Mouse (Mus musculus) heart, embryonic 11.5 days (tissue): ENCODE results near the gene Lrmda. TPM values are rescaled to one million over a fixed set of nuclear protein-coding genes. Genes with fewer than 3 reads are reported as not detected.

ENCODE experiments used
- ATAC-seq: fragments of 200-750 bp; cut with Nextera tagmentation; replicated peaks from 2 replicates; pipeline ENCODE4 v1.8.0; 2017; ENCODE audit warnings: moderate library complexity; ENCODE audit not compliant: insufficient number of reproducible peaks, low FRiP score, low TSS enrichment
- H3K27ac ChIP-seq: fragments of 300-500 bp; sonication (generic); 2 replicates; pipeline ENCODE4 v1.5.1; 2014; ENCODE audit warnings: mild to moderate bottlenecking, low read depth, low read length
- H3K27me3 ChIP-seq: fragments of 300-500 bp; sonication (generic); 2 replicates; pipeline ENCODE4 v1.6.1; 2014; ENCODE audit warnings: mild to moderate bottlenecking, low read length, mixed read lengths; ENCODE audit not compliant: control insufficient read depth, insufficient read depth
- H3K36me3 ChIP-seq: fragments of 300-500 bp; sonication (generic); 2 replicates; pipeline ENCODE4 v1.6.1; 2014; ENCODE audit warnings: mild to moderate bottlenecking, low read length, moderate library complexity, mixed read lengths; ENCODE audit not compliant: control insufficient read depth, insufficient read depth
- H3K4me1 ChIP-seq: fragments of 300-500 bp; sonication (generic); 2 replicates; pipeline ENCODE4 v1.6.1; 2014; ENCODE audit warnings: low read length; ENCODE audit not compliant: control insufficient read depth, insufficient read depth
- H3K4me2 ChIP-seq: fragments of 300-500 bp; sonication (generic); 2 replicates; pipeline ENCODE4 v1.6.1; 2014; ENCODE audit warnings: mild to moderate bottlenecking, moderate library complexity
- H3K4me3 ChIP-seq: fragments of 300-500 bp; sonication (generic); 2 replicates; pipeline ENCODE4 v1.5.1; 2014; ENCODE audit warnings: low read depth, low read length
- H3K9ac ChIP-seq: fragments of 300-500 bp; sonication (generic); 2 replicates; pipeline ENCODE4 v1.6.1; 2014; ENCODE audit warnings: mild to moderate bottlenecking, low read depth, low read length, moderate library complexity
- H3K9me3 ChIP-seq: fragments of 300-500 bp; sonication (generic); replicated peaks from 2 replicates; pipeline ENCODE4 v1.6.1; 2016; ENCODE audit warnings: low read length; ENCODE audit not compliant: control insufficient read depth
- WGBS: fragments of 180-500 bp; shearing (Covaris S2); extraction: QIAGEN DNeasy Blood & Tissue Kit; methylation state at CpG from one replicate; pipeline ENCODE4 v1.1.7; 2014; ENCODE audit not compliant: insufficient replicate concordance; 5-methylcytosine and 5-hydroxymethylcytosine counted together
- polyA plus RNA-seq: library from polyadenylated mRNA; unstranded; fragments of >200 nt; fragmentation: Nextera tagmentation; extraction: Ambion mirVana; gene quantifications from 2 replicates; pipeline ENCODE4 v1.2.1, GENCODE M21; 2014

The Lrmda gene
- polyA plus RNA-seq, 1 experiment from 2014 or later, result 0.70 TPM

- peaks cover 11% of the 10 kb centered on the region for H3K9me3 ChIP-seq
- no peak overlapping the region for H3K27ac ChIP-seq
- H3K4me3 ChIP-seq, result no peak overlapping the region
- H3K27me3 ChIP-seq, result peaks cover 2% of the 10 kb centered on the region; the same call in 1 of the 2 replicates
- H3K4me1 ChIP-seq, result peaks cover 23% of the 10 kb centered on the region
- ATAC-seq, result no peak
- H3K9ac ChIP-seq, result no peak overlapping the region
- 89% methylated on average over 2 of the region's 2 CpGs for WGBS
- no peaks in the 10 kb centered on the region for H3K36me3 ChIP-seq
- no peak overlapping the region for H3K4me2 ChIP-seq
These were observed 69.1 kb downstream of the Lrmda start for GRCm38 (mm10) chr14:22088604-22089003.

GRCm38 (mm10) chr14:22089331-22089730, 69.8 kb downstream of the Lrmda start:
- Histone ChIP-seq H3K27ac (no peak overlapping the region), H3K9ac (no peak overlapping the region), H3K4me3 (no peak overlapping the region), H3K36me3 (no peaks in the 10 kb centered on the region), H3K9me3 (peaks cover 11% of the 10 kb centered on the region), H3K27me3 (peaks cover 3% of the 10 kb centered on the region; the same call in 1 of the 2 replicates), H3K4me1 (peaks cover 23% of the 10 kb centered on the region), H3K4me2 (no peak overlapping the region)
- 75% methylated on average over 7 of the region's 7 CpGs for WGBS
- no peak for ATAC-seq

- H3K27ac ChIP-seq, result no peak overlapping the region
- H3K4me1 ChIP-seq, result peaks cover 23% of the 10 kb centered on the region
- ATAC-seq, result no peak
- 66% methylated on average over 8 of the region's 8 CpGs for WGBS
- H3K9ac ChIP-seq, result no peak overlapping the region
- H3K36me3 ChIP-seq, result no peaks in the 10 kb centered on the region
- H3K4me3 ChIP-seq, result no peak overlapping the region
- no peak overlapping the region for H3K4me2 ChIP-seq
- H3K9me3 ChIP-seq, result peaks cover 11% of the 10 kb centered on the region
- peaks cover 3% of the 10 kb centered on the region; the same call in 1 of the 2 replicates for H3K27me3 ChIP-seq
These were observed 70.5 kb downstream of the Lrmda start for GRCm38 (mm10) chr14:22089866-22090470.

GRCm38 (mm10) chr14:22090778-22091211, 71.3 kb downstream of the Lrmda start:
- no peaks in the 10 kb centered on the region for H3K36me3 ChIP-seq
- ATAC-seq, result no peak; the same call in 1 of the 2 replicates
- H3K4me1 ChIP-seq, result peaks cover 23% of the 10 kb centered on the region
- peaks cover 5% of the 10 kb centered on the region; the same call in 1 of the 2 replicates for H3K27me3 ChIP-seq
- H3K4me3 ChIP-seq, result no peak overlapping the region
- H3K9ac ChIP-seq, result no peak overlapping the region
- no peak overlapping the region for H3K27ac ChIP-seq
- peaks cover 11% of the 10 kb centered on the region for H3K9me3 ChIP-seq
- WGBS, result 22% methylated on average over 5 of the region's 5 CpGs
- peak overlapping the region; percentile 1; the same call in 1 of the 2 replicates for H3K4me2 ChIP-seq

- no peaks in the 10 kb centered on the region for H3K36me3 ChIP-seq
- peaks cover 5% of the 10 kb centered on the region; the same call in 1 of the 2 replicates for H3K27me3 ChIP-seq
- H3K9ac ChIP-seq, result no peak overlapping the region
- ATAC-seq, result no peak
- peaks cover 11% of the 10 kb centered on the region for H3K9me3 ChIP-seq
- H3K4me2 ChIP-seq, result no peak overlapping the region; the same call in 1 of the 2 replicates
- no peak overlapping the region for H3K27ac ChIP-seq
- no peak overlapping the region for H3K4me3 ChIP-seq
- WGBS, result 26% methylated on average over 4 of the region's 4 CpGs
- H3K4me1 ChIP-seq, result peaks cover 23% of the 10 kb centered on the region
These were observed 71.8 kb downstream of the Lrmda start for GRCm38 (mm10) chr14:22091306-22091705.

GRCm38 (mm10) chr14:22093124-22093523, 73.6 kb downstream of the Lrmda start:
- no peak overlapping the region for H3K9ac ChIP-seq
- 0 out of 2 replicates have a peak, but pooled peaks have one; percentile 46 for ATAC-seq
- no peaks in the 10 kb centered on the region for H3K36me3 ChIP-seq
- H3K9me3 ChIP-seq, result peaks cover 6% of the 10 kb centered on the region; the same call in 1 of the 2 replicates
- no peak overlapping the region for H3K4me3 ChIP-seq
- H3K27me3 ChIP-seq, result peaks cover 5% of the 10 kb centered on the region; the same call in 1 of the 2 replicates
- peak overlapping the region; percentile 14; the same call in 1 of the 2 replicates for H3K4me2 ChIP-seq
- H3K4me1 ChIP-seq, result peaks cover 23% of the 10 kb centered on the region
- WGBS, result 23% methylated on average over 8 of the region's 8 CpGs
- no peak overlapping the region for H3K27ac ChIP-seq

- Histone ChIP-seq H3K9ac (no peak overlapping the region), H3K27ac (no peak overlapping the region), H3K4me1 (no peaks in the 10 kb centered on the region), H3K27me3 (peaks cover 8% of the 10 kb centered on the region), H3K9me3 (no peaks in the 10 kb centered on the region; the same call in 1 of the 2 replicates), H3K4me3 (no peak overlapping the region), H3K4me2 (no peak overlapping the region), H3K36me3 (no peaks in the 10 kb centered on the region)
- ATAC-seq, result no peak
- WGBS, result 80% methylated on average over 14 of the region's 14 CpGs
These were observed 82.7 kb downstream of the Lrmda start for GRCm38 (mm10) chr14:22101961-22102805.

- peaks cover 3% of the 10 kb centered on the region; the same call in 1 of the 2 replicates for H3K4me1 ChIP-seq
- no peak overlapping the region for H3K4me2 ChIP-seq
- H3K27ac ChIP-seq, result no peak overlapping the region
- ATAC-seq, result no peak
- 67% methylated on average over 4 of the region's 4 CpGs for WGBS
- peaks cover 21% of the 10 kb centered on the region for H3K27me3 ChIP-seq
- H3K4me3 ChIP-seq, result no peak overlapping the region
- no peak overlapping the region for H3K9ac ChIP-seq
- no peaks in the 10 kb centered on the region for H3K36me3 ChIP-seq
- H3K9me3 ChIP-seq, result no peaks in the 10 kb centered on the region
These were observed 86.3 kb downstream of the Lrmda start for GRCm38 (mm10) chr14:22105855-22106254.
